Mouse (Mus musculus): ENCODE measurements around the gene Kif3a.

- TF ChIP-seq MAFK (IDR thresholded peaks at IDR 0.05; ENCODE audit: insufficient read depth, low read depth, low read length) (no peak), ZC3H11A (IDR thresholded peaks at IDR 0.05; ENCODE audit: borderline replicate concordance, low read depth, low read length) (no peak), ZNF384 (IDR thresholded peaks at IDR 0.05; ENCODE audit: low read depth, low read length) (no peak), CHD2 (IDR thresholded peaks at IDR 0.05; ENCODE audit: low read depth, low read length) (no peak)
Observed at GRCm38 (mm10) chr11:53636183-53636646, 69.0 kb downstream of the Kif3a start.
